Mouse (Mus musculus) MEL-GATA-1-ER (cell line): Measurements from ENCODE around the gene Osbpl6.
"Not testable (repeated sequence)": the region's sequence is repeated elsewhere in the genome, so short reads cannot be mapped to it uniquely, and the experiment has no call there.

Source experiments
- DNase-seq: peaks from one replicate; pipeline ENCODE4 v3.0.0-alpha.2; 2012; ENCODE audit warnings: low read depth; ENCODE audit errors: extremely low read depth

The Osbpl6 gene

GRCm38 (mm10) chr2:76560146-76560545 is 153.8 kb downstream of the Osbpl6 start:
- no peak for DNase-seq

DNA sequence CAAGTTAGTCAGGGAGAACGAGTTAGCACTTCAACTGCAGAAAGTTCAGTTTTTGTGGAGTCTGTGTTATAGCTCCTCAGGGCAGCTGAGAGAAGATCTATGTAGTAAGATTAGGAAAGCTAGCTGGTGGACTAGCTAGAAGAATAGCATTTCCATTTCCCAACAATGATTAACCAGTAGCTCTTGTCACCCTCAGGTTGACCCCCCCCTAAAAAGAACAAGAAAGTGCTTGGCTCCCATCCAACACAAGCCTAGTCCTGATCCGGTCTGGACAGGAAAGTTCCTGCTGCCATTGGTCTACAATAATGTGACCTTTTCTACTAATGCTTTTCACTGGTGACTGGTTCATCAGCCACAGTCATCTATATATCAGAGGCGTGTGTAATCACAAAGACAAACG is 157.6 kb downstream of the Osbpl6 start:
- no peak for DNase-seq

- DNase-seq, result no peak
Observed at GRCm38 (mm10) chr2:76566933-76567551, 160.7 kb downstream of the Osbpl6 start.

- no peak for DNase-seq
Observed at GRCm38 (mm10) chr2:76571543-76571942, 165.2 kb downstream of the Osbpl6 start.

DNA sequence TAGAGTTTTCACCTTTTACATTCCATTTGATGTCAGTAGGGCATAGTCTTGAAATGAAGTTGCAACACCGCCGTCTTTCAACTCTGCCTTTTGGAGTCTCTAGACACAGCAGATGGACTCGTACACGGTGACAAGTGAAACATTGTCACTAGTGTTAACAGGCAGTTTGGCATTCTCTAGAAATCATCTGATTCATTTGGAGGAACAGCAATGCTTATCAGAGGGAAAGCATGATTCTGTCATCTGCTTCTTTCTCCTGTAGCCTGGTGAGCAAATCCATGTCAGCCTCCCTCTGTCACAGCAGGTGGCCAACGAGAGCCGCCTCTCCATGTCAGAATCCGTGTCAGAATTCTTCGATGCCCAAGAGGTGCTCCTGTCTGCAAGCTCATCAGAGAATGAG is 172.6 kb downstream of the Osbpl6 start:
- DNase-seq, result no peak

GRCm38 (mm10) chr2:76585090-76585489 is 178.8 kb downstream of the Osbpl6 start:
- no peak for DNase-seq

DNA sequence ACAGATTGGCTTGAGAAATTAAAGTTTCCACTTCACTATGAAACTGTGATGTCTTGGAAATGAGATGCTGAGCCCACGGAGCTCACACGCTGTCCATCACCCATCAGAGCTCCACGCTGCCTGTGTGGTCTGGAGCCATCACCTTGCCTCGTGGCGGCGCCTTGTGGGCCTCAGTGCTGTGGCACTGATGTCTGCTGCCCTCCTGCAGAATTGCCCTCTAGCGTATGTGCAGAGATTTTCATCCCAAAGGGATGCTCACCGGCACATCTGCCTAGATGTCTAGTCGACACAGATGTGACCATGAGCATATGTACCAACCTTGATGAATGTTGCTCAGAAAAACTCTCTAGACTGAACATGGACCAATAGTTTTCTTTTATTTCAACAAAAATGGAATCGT is 180.6 kb downstream of the Osbpl6 start:
- DNase-seq, result no peak

DNA sequence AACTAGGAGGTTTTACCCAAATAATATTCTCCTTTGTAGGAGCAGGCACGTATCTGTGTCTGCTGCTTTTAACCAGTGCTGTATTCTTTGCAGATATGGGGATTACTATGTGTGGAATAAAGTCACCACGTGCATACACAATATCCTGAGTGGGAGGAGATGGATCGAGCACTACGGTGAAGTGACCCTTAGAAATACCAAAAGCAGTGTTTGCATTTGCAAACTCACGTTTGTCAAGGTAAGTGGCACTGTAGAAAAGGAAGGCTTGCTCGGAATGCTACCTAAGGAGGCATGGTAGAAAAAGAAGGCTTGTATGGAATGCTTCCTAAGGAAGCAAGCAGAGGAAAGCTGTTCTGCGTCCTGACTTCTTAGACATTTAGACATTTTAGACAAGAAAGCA is 183.9 kb downstream of the Osbpl6 start:
- no peak for DNase-seq

- DNase-seq, result no peak
Observed at GRCm38 (mm10) chr2:76592401-76592924, 186.2 kb downstream of the Osbpl6 start.

DNA sequence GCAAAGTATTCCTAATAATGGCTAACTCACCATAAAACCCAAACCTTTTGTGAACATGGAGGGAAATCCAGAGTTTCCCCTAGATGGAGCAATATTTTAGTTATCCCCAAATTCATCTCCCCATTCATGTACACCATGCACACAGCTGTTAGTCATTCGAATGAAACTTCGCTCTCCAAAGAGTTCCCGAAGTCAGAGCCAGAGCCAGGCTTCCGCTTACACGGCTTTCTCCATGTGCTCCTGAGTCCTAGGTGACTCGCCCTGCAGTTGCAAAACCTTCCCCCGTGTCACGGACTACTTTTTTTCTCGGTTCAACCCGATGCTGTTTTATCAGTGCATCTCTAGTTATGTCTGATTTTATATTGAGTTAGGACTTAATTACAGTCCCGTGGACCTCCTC is 191.2 kb downstream of the Osbpl6 start:
- DNase-seq, result no peak

DNA sequence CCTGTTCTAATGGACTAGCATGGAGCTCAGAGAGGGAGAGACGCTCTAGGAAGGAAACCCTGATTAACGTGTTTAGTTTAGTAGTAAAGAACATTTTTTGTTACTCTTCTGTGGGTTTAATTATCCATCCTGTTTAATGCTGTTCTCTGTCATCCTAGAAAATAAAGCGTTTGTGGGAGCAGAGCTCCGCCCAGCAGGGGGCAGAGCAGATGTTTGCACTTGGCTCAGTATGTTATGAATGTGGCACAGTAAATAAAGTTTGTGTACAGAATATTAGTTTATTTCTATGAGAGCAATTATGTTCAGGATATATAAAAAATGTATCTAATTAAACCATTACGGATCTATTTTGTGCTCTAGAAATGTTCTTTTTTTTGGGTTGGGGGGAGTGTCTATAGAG is 192.9 kb downstream of the Osbpl6 start:
- DNase-seq, result no peak

DNA sequence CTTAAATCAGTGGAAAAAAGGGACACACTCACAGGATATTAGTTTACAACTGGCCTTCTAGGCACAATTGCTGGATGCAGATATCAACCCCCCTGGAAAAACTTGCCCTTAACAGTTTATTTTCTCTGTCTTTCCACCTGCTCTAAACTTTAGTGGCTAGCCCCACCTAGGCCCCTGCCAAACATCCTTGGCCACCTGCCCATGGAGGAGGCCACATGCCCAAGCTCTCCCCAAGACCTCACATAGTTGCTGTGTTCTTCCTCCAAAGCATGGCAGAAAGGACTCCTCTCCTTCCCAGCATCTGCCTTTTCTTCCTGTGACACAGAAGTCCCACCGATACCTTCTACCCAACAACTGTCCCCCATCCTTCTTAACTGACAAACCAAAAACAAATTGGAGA is 195.9 kb downstream of the Osbpl6 start:
- no peak for DNase-seq

- no peak for DNase-seq
Observed at GRCm38 (mm10) chr2:76606704-76607103, 200.4 kb downstream of the Osbpl6 start.

- DNase-seq, result peak; percentile 57
Observed at GRCm38 (mm10) chr2:76610326-76611104, 204.2 kb downstream of the Osbpl6 start.

GRCm38 (mm10) chr2:76611996-76612395 is 205.7 kb downstream of the Osbpl6 start:
- no peak for DNase-seq

- DNase-seq, result peak; percentile 19
Observed at GRCm38 (mm10) chr2:76618078-76618477, 211.8 kb downstream of the Osbpl6 start.

DNA sequence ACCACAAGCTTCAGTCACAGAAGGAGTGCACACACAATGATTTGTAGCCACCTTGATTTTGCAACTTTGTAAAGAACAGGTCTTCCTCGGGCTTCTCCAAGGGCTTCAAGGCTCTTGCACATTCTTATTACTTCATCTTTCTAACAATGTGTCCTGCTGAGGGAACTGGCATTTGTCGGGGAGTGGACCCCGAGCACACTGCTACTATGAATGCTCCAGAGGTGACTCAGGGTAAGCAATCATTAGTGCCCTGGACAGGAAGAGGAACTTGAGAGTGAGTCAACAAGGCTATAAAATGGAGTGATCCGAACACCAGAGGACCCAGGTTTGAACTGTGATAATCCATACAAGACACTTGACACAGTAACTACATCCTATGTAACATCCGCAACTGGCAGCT is 213.9 kb downstream of the Osbpl6 start:
- DNase-seq, result no peak

- DNase-seq, result no peak
Observed at GRCm38 (mm10) chr2:76621724-76622123, 215.4 kb downstream of the Osbpl6 start.

DNA sequence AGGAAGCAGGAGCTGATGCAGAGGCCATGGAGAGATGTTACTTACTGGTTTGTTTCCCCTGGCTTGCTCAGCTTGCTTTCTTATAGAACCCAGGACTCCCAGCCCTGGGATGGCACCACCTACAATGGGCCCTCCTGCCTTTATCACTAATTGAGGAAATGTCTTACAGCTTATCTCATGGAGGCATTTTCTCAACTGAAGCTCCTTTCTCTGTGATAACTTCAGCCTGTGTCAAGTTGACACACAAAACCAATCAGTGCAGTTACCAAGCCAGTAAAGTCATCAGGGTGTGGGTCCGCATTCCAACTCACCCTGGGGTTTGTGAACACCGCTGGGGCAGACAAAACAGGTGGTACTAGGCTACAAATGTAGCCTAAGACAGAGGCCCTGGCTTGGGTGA is 216.0 kb downstream of the Osbpl6 start:
- not testable (repeated sequence) for DNase-seq

DNA sequence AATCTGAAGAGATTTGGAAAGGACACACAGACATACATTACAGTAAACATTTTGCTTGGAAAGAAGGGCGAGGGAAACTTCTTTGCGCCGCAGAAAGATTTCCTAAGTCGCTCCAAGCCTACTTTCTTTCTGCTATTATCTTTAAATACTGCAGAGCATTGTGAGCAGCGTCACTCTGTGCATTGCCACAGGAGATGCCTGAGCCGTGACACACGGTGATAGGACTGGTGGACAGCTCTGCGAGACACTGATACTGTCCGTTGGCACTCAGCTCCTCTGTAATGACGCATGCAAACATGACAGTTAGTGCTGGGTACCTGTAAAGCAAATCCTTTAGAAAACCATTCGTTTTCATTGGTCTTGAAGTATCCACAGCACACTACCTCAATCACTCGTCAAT is 224.0 kb downstream of the Osbpl6 start:
- no peak for DNase-seq

DNA sequence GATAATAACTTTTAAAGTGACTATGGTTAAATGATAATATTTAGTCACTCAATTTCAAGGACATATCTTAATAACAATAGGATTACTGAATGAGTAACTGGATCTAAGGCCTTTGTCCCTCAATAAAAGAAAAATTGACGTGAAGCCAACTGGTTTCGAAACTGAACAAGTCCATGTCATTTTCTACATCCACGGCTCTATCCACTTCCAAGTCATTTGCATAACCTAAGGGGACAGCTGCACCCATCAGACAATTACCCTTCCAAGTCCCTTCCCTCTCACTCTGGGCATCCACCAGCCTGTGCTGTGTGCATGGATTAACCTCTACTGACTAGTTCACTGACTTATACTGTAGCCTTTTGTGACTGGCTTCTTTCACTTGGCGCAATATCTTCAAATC is 225.3 kb downstream of the Osbpl6 start:
- DNase-seq, result no peak

DNA sequence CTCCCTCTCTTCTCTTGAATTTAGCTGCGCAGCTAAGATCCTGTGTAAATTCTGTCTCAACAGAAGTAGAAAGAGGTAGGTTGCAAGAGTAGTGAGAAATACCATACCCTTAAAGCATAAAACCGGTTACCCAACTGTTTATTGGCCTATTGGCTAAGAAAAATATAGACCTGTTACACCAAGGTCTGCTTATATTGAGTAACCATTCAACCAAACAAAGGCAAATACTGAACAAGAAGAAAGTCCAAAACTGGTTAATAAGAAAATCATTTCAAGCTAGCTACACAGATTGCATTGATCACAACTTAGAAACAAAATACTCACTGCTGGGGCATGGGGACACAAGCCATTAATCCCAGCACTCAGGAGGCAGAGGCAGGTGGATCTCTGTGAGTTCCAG is 233.3 kb downstream of the Osbpl6 start:
- no peak for DNase-seq

DNA sequence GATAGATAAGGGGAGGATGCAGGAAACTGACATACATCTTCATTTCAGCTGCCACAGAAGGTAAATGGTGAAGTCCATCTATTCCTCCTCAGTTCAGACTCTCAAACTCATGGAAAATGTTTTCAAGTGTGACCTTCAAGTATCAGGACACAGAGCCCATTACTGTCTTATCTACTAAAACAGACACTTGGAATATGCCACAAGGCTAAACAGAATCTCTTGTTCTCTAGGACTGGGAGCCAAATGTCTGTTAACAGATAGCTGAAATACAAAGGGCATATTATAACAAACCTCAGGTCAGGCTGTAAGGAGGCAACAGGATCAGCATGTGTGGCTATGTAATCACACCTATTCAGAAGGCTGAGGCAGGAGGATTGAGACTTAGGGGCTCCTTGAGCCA is 237.5 kb downstream of the Osbpl6 start:
- DNase-seq, result peak; percentile 53
